24 mouse cellular contexts compared by ENCODE assay signal in the genomic region with DNA sequence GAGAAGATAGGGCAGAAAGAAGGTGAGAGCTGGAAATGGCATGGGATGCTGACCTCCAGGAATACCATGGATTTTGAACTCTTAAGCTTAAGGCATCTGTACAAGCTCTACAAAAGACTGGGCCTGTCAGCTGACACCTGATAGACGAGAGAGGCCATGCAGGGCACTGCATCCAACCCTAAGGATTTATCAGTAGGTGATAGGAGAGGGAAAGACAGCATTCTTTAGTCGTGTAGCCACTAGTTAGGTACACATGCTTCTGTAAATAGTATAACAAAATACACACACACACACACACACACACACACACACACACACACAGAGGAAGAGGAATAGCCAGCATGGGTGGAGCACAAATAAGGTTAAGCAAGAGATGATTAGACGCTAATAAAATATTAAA.
DNase-seq lines count a peak whose midpoint lies in the region; ATAC-seq lines count a peak whose summit lies in the region.
"Had no signal": no experiment of that assay in that cellular context is flagged by ENCODE, and none has a peak within 500 bp of the region (broad histone marks: within the 10 kb centered on the region; RNA-seq: fewer than 3 reads in every experiment).

No protein-coding gene starts in this region.

- H3K4me2 ChIP-seq in heart, embryonic 11.5 days: no peak overlapping the region
- no peak overlapping the region for H3K4me2 ChIP-seq in hindbrain, embryonic 11.5 days (replicated peaks; ENCODE audit: low read depth, low read length)
- H3K4me2 ChIP-seq in hindbrain, embryonic 14.5 days (replicated peaks): no peak overlapping the region
- no peak overlapping the region for H3K4me2 ChIP-seq in midbrain, embryonic 12.5 days (replicated peaks)
- no peak overlapping the region for H3K4me2 ChIP-seq in midbrain, embryonic 15.5 days
- H3K4me2 ChIP-seq in stomach, embryonic 16.5 days (ENCODE audit: low read depth, low read length): no peak overlapping the region
- H3K4me2 ChIP-seq: liver, embryonic 11.5 days had no signal

- H3K9ac ChIP-seq in heart, embryonic 11.5 days (ENCODE audit: low read depth, low read length): no peak overlapping the region
- H3K9ac ChIP-seq in hindbrain, embryonic 11.5 days (ENCODE audit: low read depth, low read length): no peak overlapping the region
- no peak overlapping the region for H3K9ac ChIP-seq in hindbrain, embryonic 14.5 days
- no peak overlapping the region for H3K9ac ChIP-seq in midbrain, embryonic 12.5 days (replicated peaks)
- H3K9ac ChIP-seq in midbrain, embryonic 15.5 days: no peak overlapping the region
- H3K9ac ChIP-seq in stomach, embryonic 16.5 days (ENCODE audit: low read length): no peak overlapping the region

- H3K9me3 ChIP-seq in heart, embryonic 11.5 days (replicated peaks; ENCODE audit: control insufficient read depth, low read length): no peaks in the 10 kb centered on the region
- H3K9me3 ChIP-seq in hindbrain, embryonic 11.5 days (ENCODE audit: control insufficient read depth, low read length): no peaks in the 10 kb centered on the region
- H3K9me3 ChIP-seq in hindbrain, embryonic 14.5 days (ENCODE audit: control insufficient read depth, low read length): no peaks in the 10 kb centered on the region
- no peaks in the 10 kb centered on the region for H3K9me3 ChIP-seq in midbrain, embryonic 12.5 days
- no peaks in the 10 kb centered on the region for H3K9me3 ChIP-seq in midbrain, embryonic 15.5 days
- H3K9me3 ChIP-seq in stomach, embryonic 16.5 days (replicated peaks; ENCODE audit: control insufficient read depth, low read length): no peaks in the 10 kb centered on the region
- H3K9me3 ChIP-seq: megakaryocyte, embryonic 14.5 days had no signal

- H3K36me3 ChIP-seq in heart, embryonic 11.5 days (ENCODE audit: control insufficient read depth, insufficient read depth, low read length): peaks cover 3% of the 10 kb centered on the region; the same call in 1 of the 2 replicates
- H3K36me3 ChIP-seq in hindbrain, embryonic 11.5 days (ENCODE audit: control insufficient read depth, insufficient read depth, low read length): no peaks in the 10 kb centered on the region
- no peaks in the 10 kb centered on the region; the same call in 1 of the 2 replicates for H3K36me3 ChIP-seq in hindbrain, embryonic 14.5 days (replicated peaks; ENCODE audit: control insufficient read depth, insufficient read depth)
- H3K36me3 ChIP-seq in midbrain, embryonic 12.5 days: peaks cover 12% of the 10 kb centered on the region
- no peaks in the 10 kb centered on the region for H3K36me3 ChIP-seq in midbrain, embryonic 15.5 days (replicated peaks)
- no peaks in the 10 kb centered on the region for H3K36me3 ChIP-seq in stomach, embryonic 16.5 days (ENCODE audit: control insufficient read depth, insufficient read depth, low read length)

- H3K4me1 ChIP-seq in heart, embryonic 11.5 days (ENCODE audit: control insufficient read depth, insufficient read depth, low read length): peaks cover 44% of the 10 kb centered on the region
- H3K4me1 ChIP-seq in hindbrain, embryonic 11.5 days (replicated peaks; ENCODE audit: control insufficient read depth, insufficient read depth, low read length): peaks cover 7% of the 10 kb centered on the region; the same call in 1 of the 2 replicates
- H3K4me1 ChIP-seq in hindbrain, embryonic 14.5 days (replicated peaks; ENCODE audit: control insufficient read depth, insufficient read depth, low read length): peaks cover 55% of the 10 kb centered on the region
- peaks cover 53% of the 10 kb centered on the region for H3K4me1 ChIP-seq in midbrain, embryonic 12.5 days
- H3K4me1 ChIP-seq in midbrain, embryonic 15.5 days: peaks cover 32% of the 10 kb centered on the region
- H3K4me1 ChIP-seq in stomach, embryonic 16.5 days (ENCODE audit: control insufficient read depth, insufficient read depth, low read length): no peaks in the 10 kb centered on the region

- H3K27ac ChIP-seq in heart, embryonic 11.5 days (ENCODE audit: low read depth, low read length): peak overlapping the region; percentile 67; the same call in 1 of the 2 replicates
- peak overlapping the region; percentile 51; the same call in 1 of the 2 replicates for H3K27ac ChIP-seq in hindbrain, embryonic 11.5 days (ENCODE audit: low read depth, low read length)
- H3K27ac ChIP-seq in hindbrain, embryonic 14.5 days: no peak overlapping the region
- peak overlapping the region; percentile 76 for H3K27ac ChIP-seq in midbrain, embryonic 12.5 days (replicated peaks)
- H3K27ac ChIP-seq in midbrain, embryonic 15.5 days: no peak overlapping the region
- H3K27ac ChIP-seq in stomach, embryonic 16.5 days (ENCODE audit: low read length): no peak overlapping the region
- H3K27ac ChIP-seq: left cerebral cortex, adult 2 months had no signal

- ATAC-seq in heart, embryonic 11.5 days (replicated peaks; ENCODE audit: insufficient number of reproducible peaks, low FRiP score, low TSS enrichment): no peak
- no peak for ATAC-seq in hindbrain, embryonic 11.5 days (ENCODE audit: low FRiP score)
- ATAC-seq in hindbrain, embryonic 14.5 days (ENCODE audit: low FRiP score): no peak
- ATAC-seq in midbrain, embryonic 12.5 days (ENCODE audit: low FRiP score, low read depth): no peak
- no peak for ATAC-seq in midbrain, embryonic 15.5 days (replicated peaks)
- ATAC-seq in stomach, embryonic 16.5 days (ENCODE audit: insufficient read depth, low FRiP score): peak; percentile 37; the same call in 1 of the 2 replicates

- 27% methylated on average over 3 of the region's 3 CpGs for WGBS in heart, embryonic 11.5 days (ENCODE audit: insufficient replicate concordance)
- WGBS in hindbrain, embryonic 11.5 days: 71% methylated on average over 3 of the region's 3 CpGs
- 86% methylated on average over 3 of the region's 3 CpGs for WGBS in hindbrain, embryonic 14.5 days
- WGBS in midbrain, embryonic 12.5 days: 66% methylated on average over 3 of the region's 3 CpGs
- 58% methylated on average over 3 of the region's 3 CpGs for WGBS in midbrain, embryonic 15.5 days
- 56% methylated on average over 3 of the region's 3 CpGs for WGBS in stomach, embryonic 16.5 days

- DNase-seq in heart, adult 18-20 months: no peak
- DNase-seq in hindbrain, embryonic 11.5 days (ENCODE audit: low spot score): no peak
- no peak for DNase-seq in hindbrain, embryonic 14.5 days (ENCODE audit: low spot score)
- DNase-seq in testis, postnatal 10 days (ENCODE audit: low spot score): no peak
- DNase-seq: adrenal gland, postnatal 36 days; cerebellum, adult 18-20 months; cerebellum, postnatal 25 days; embryo, embryonic 11 days; gastrocnemius, postnatal 14 days; kidney, adult 11 months; kidney, postnatal 36 days; layer of hippocampus, adult 9-11 months; lung, adult 18-20 months; lung, postnatal 14 days; right cerebral cortex, postnatal 14 days; spleen, adult 18-20 months; thymus, adult 2 months had no signal

- no peaks in the 10 kb centered on the region for H3K27me3 ChIP-seq in heart, embryonic 11.5 days (ENCODE audit: control insufficient read depth, insufficient read depth, low read length)
- no peaks in the 10 kb centered on the region for H3K27me3 ChIP-seq in hindbrain, embryonic 11.5 days (ENCODE audit: control insufficient read depth, insufficient read depth, low read length)
- H3K27me3 ChIP-seq in hindbrain, embryonic 14.5 days (ENCODE audit: control insufficient read depth, insufficient read depth, low read length): no peaks in the 10 kb centered on the region
- H3K27me3 ChIP-seq in midbrain, embryonic 12.5 days: no peaks in the 10 kb centered on the region
- H3K27me3 ChIP-seq in midbrain, embryonic 15.5 days (replicated peaks): no peaks in the 10 kb centered on the region
- H3K27me3 ChIP-seq in stomach, embryonic 16.5 days (ENCODE audit: control insufficient read depth, insufficient read depth, low read length): no peaks in the 10 kb centered on the region

- H3K4me3 ChIP-seq in heart, embryonic 11.5 days (ENCODE audit: low read depth, low read length): no peak overlapping the region
- no peak overlapping the region for H3K4me3 ChIP-seq in hindbrain, embryonic 11.5 days (ENCODE audit: low read depth, low read length)
- no peak overlapping the region for H3K4me3 ChIP-seq in hindbrain, embryonic 14.5 days (replicated peaks; ENCODE audit: low read length)
- H3K4me3 ChIP-seq in midbrain, embryonic 12.5 days: no peak overlapping the region
- H3K4me3 ChIP-seq in midbrain, embryonic 15.5 days: no peak overlapping the region
- no peak overlapping the region for H3K4me3 ChIP-seq in stomach, embryonic 16.5 days (replicated peaks; ENCODE audit: low read length)
- H3K4me3 ChIP-seq: left cerebral cortex, adult 2 months; megakaryocyte, embryonic 14.5 days had no signal

Comparison
In these comparisons a context has a peak if more than half of its experiments do, and no peak if none do; other contexts are left out.
1. H3K27ac ChIP-seq: peak in heart, embryonic 11.5 days (single experiment), hindbrain, embryonic 11.5 days (single experiment) and midbrain, embryonic 12.5 days (single experiment); none in hindbrain, embryonic 14.5 days (single experiment), midbrain, embryonic 15.5 days (single experiment) and stomach, embryonic 16.5 days (single experiment).